Mouse (Mus musculus): Measurements from ENCODE around the gene Tet3.

GRCm38 (mm10) chr6:83496753-83497710 lies 38.1 kb upstream of the Tet3 start:
- no peak for TF ChIP-seq CTCF (IDR thresholded peaks at IDR 0.05; ENCODE audit: borderline replicate concordance, insufficient read depth, low read length)
- TF ChIP-seq POLR2A (IDR thresholded peaks at IDR 0.05; ENCODE audit: low read depth, low read length) = no peak
